Mouse (Mus musculus) lung, postnatal 10 days (tissue): ENCODE measurements around the gene Lpo.

ENCODE experiments used
- DNase-seq: peaks from one replicate; pipeline ENCODE4 v3.0.0; 2021

Gene Lpo

DNA sequence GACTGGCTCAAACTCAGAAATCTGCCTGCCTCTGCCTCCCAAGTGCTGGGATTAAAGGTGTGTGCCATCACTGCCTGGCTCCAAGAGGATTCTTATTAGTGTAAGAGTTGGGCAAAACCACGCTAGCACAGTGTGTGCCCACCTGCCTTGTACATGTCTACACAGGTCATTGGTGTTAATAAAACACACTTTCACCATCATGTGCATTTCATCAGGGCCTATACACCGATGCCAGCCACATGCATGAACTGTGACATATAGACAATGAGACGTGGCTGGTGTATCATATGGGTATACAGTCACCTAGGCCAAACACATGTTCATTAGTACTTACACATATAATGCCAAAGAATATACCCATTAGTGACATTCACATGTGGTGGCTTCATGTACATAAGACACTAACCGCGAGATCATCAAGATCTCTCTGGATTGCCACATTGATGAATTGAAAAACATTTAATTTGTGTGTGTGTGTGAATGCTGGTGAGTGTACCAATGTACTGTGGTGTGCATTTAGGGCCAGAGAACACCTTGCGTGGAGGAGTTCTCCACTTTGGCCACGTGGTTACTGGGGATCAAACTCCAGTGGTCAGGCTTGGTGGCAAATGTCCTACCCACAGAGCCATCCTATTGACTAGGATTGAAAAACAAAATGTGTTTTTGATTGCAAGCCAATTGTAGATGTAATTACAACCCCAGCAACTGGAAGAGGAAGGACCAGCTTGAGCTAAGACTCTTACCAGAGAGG is 69.8 kb downstream of the Lpo start:
- DNase-seq: no peak

DNA sequence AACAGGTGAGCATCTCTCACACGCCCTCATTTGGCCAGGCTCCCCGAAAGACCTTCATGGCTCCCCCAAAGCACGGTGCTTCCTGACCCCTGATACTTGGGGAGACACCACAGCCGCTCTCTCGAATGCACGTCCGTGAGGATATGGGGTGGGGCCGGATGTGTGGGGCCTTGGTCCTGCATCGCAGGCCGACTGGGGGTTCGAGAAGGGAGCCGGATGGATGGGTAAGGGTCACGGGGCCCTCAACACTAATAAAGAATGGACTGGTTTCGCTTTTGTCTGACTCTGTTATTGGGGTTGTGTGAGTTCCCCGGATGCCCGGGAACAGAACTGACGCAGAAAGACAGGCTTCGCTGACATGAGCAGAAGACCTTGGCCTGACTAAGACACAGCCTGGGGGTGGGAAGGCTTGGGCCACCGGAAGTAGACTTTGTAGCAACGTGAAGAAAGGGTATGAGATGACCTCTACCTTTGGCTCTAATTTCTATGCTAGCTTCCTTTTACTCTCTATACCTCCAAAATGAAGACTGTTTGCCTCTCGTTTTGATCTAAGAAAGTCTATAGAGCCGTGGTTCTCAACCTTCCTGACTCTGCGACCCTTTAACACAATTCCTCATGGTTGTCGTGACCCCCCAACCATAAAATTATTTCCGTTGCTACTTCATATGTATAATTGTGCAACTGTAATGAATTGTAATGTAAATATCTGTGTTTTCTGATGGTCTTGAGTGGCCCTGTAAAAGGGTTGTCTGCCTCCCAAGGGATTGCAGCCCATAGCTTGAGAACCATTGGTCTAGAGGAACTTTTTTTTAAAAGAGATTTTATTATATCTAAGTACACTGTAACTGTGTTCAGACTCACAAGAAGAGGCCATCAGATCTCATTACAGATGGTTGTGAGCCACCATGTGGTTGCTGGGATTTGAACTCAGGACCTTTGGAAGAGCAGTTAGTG is 70.8 kb downstream of the Lpo start:
- no peak for DNase-seq
